Mouse (Mus musculus) heart, postnatal 10 days (tissue): Measurements from ENCODE around the gene Phf21a. TPM values are rescaled to one million over a fixed set of nuclear protein-coding genes. Genes with fewer than 3 reads are reported as not detected.
"Not testable (repeated sequence)": the region's sequence is repeated elsewhere in the genome, so short reads cannot be mapped to it uniquely, and the experiment has no call there.

Source experiments
- DNase-seq, 2 experiments: peaks; one replicate each; pipeline ENCODE4 v3.0.0; 2021
- intact Hi-C: fragments of 180-260 bp; cut with DNase I; formaldehyde crosslinking; loops from one replicate; pipeline ENCODE4 v1.15.1; 2025
- microRNA-seq, 2 experiments: library from miRNA; unstranded; fragments of <30 nt; microRNA quantifications; one replicate each; pipeline ENCODE4 v1.2.0; 2022
- total RNA-seq, 2 experiments: library from RNA; stranded (reverse); gene quantifications; 2 replicates each; pipeline ENCODE4 v1.2.3; 2021

Phf21a gene
- total RNA-seq, 2 experiments from 2014 or later, result 31.3 to 42.1 TPM

GRCm38 (mm10) chr2:92391703-92392317 lies 298.9 kb downstream of the Phf21a start:
- DNase-seq, result no peak
- intact Hi-C loops, result loop anchor here (5.0 kb wide), 1 partner anchor 40 kb away; the partner anchor contains the start of gene Cry2

GRCm38 (mm10) chr2:92392318-92393264 lies 299.7 kb downstream of the Phf21a start:
- intact Hi-C loops, result loop anchor here (5.0 kb wide), 1 partner anchor 40 kb away; the partner anchor contains the start of gene Cry2
- peak in 1 of 2 experiments; percentile 43 for DNase-seq

- no peak for DNase-seq
- intact Hi-C loops, result no loop called here
These were observed 302.6 kb downstream of the Phf21a start for GRCm38 (mm10) chr2:92395535-92395934.

GRCm38 (mm10) chr2:92397436-92397835 lies 304.5 kb downstream of the Phf21a start:
- DNase-seq, result no peak
- intact Hi-C loops, result no loop called here

GRCm38 (mm10) chr2:92399877-92400276 lies 307.0 kb downstream of the Phf21a start:
- intact Hi-C loops, DNase-seq: not testable (repeated sequence)

GRCm38 (mm10) chr2:92400682-92401081 lies 307.8 kb downstream of the Phf21a start:
- intact Hi-C loops, result no loop called here
- DNase-seq, result no peak

GRCm38 (mm10) chr2:92401091-92401561 lies 308.2 kb downstream of the Phf21a start, which contains the start of gene Mapk8ip1:
TSS of gene Mapk8ip1 (minus strand) at chr2:92401263.
- intact Hi-C loops, result no loop called here
- no peak for DNase-seq

GRCm38 (mm10) chr2:92402591-92403326 lies 309.8 kb downstream of the Phf21a start:
- intact Hi-C loops, result no loop called here
- no peak for DNase-seq

GRCm38 (mm10) chr2:92403776-92404319 lies 310.9 kb downstream of the Phf21a start:
- intact Hi-C loops, result no loop called here
- no peak for DNase-seq

GRCm38 (mm10) chr2:92404737-92405136 lies 311.8 kb downstream of the Phf21a start:
- intact Hi-C loops, result no loop called here
- DNase-seq, result no peak

- intact Hi-C loops, result no loop called here
- no peak for DNase-seq
These were observed 312.8 kb downstream of the Phf21a start for GRCm38 (mm10) chr2:92405687-92406086.

GRCm38 (mm10) chr2:92408309-92409045 lies 315.6 kb downstream of the Phf21a start:
- DNase-seq, result no peak
- intact Hi-C loops, result no loop called here

- DNase-seq, result no peak
- intact Hi-C loops, result no loop called here
These were observed 318.8 kb downstream of the Phf21a start for GRCm38 (mm10) chr2:92411705-92412104.

Small RNA genes within 50 kb of the gene (microRNA-seq; reads per million reads assigned to microRNA genes)
- gene Mir1955 (8.8 to 18.1 reads per million in 2 experiments), gene Mir7000 (0 reads per million in 2 experiments)

Other genes starting within 250 kb of the Phf21a start
- gene Chrm4, start 165.9 kb upstream of the Phf21a start, total RNA-seq, result under 1 TPM in 1 of 2 experiments, not detected in 1; 0.17 TPM
- 10 to 100 TPM; 51.5 to 56.1 TPM for gene Mdk, start 160.8 kb upstream of the Phf21a start, total RNA-seq
- not detected for gene Gm9821, start 147.4 kb upstream of the Phf21a start, total RNA-seq
- gene Dgkz, start 117.3 kb upstream of the Phf21a start, total RNA-seq, result 10 to 100 TPM; 64.3 to 85.9 TPM
- gene Creb3l1, start 68.6 kb upstream of the Phf21a start, total RNA-seq, result 10 to 100 TPM; 15.6 to 16.0 TPM